Mouse (Mus musculus): ENCODE data around the gene Cdkn1c.

Cdkn1c gene

DNA sequence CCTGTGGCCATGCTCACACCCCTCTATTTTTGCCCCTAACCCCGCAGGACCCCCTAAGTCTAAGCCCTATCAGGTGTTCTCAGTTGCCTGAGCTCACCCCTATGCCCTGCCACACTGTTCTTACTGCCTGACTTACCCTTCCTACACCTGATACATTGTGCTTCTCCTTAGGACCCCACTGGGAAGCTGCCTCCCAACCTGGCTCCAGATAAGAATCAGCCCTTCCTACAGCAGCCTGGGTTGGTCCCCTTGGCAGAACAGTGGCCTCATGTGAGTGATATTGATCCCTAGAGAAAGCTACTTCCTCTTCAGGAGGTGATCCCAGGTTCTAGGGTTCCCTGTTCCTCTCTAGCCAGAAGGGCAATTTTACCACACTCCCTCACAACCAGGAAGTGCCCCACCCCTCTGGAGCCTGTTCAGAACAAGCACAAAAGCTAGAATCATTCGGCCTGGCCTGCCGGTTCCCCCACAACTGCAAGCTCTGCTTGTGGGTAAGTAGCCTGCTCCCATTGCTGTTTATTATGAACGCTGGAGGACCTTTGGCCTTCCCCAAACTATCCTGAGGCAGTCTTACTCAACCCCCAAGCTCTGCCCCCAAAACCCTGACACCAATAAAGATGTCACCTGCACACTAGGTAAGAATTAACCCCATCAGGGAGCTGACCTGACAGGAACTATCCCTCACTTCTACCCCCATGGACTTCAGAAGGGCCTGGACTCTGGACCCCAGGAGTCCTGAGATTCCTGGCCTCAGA, 12.7 kb upstream of the Cdkn1c start, which contains the start of gene Slc22a18:
TSS of gene Slc22a18 (plus strand) at position 390 of the 755 bp plus-strand sequence.
- 43% methylated on average over 4 of the region's 4 CpGs for WGBS

DNA sequence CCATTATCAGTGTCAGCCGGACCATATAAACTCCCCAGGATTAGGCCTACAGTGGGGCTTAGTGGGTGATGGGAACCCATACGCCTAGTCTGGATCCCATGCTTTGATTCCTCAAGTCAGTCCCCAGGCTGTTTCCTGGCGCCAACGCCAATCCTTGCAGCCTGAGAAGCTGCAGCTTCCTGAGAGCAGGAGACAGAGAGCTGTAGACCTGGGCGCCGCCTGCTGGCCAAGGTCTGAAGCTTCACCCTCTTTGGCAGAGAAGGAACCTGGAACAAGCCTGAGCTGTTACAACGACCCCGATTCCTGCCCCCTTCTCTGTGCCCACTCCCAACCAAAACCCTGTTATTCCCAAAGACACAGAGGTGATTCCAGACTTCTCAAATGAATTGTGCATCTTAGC, 9.1 kb upstream of the Cdkn1c start:
- WGBS: 10% methylated on average over 8 of the region's 8 CpGs

DNA sequence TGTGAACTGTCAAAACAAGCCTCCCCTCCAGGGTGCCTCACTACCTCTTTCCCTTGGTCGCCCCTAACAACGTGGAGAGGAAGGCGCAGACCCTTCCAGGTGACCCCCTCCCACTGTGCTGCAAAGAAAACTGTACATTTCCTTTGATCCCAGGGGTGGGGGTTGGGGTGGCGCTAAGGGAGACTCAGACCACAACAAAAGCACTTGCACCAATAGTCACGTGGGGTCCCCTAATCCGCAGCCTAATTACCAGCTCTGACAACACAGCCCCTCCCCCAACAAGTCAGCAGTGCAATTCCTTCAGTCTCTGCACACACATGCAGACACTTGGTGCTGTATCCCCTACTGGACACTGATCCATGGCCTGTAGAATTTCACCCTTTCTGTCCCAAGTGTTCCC, 6.9 kb upstream of the Cdkn1c start:
- 28% methylated on average over 6 of the region's 6 CpGs for WGBS

DNA sequence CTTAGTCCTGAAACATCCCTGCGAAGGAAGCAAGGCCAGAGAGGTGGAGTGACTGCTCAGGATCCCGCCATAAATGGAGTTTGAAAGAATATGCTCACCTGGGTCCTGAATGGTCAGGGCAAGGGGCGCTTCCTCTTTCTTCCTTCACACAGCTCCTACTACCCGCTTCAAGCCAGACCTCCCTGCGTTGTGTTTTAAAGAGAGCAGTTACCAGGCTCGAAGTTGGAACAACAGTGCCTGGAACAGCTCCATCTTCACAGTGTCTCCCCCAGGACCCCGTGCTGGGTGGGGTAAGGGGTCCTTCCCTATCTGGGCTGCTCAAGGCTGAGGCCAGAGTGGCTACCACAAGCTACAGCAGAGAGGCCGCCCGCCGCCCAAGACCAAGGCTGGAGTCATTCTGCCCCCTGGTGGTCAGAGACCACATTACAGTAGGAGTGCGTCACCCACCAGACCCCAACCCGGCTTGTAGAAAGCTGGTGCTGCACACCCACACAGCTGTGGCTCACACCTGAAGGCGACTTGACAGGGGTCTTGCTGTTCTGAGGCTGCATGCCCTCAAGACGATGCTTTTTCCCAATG, 5.3 kb upstream of the Cdkn1c start:
- 34% methylated on average over 14 of the region's 14 CpGs for WGBS

DNA sequence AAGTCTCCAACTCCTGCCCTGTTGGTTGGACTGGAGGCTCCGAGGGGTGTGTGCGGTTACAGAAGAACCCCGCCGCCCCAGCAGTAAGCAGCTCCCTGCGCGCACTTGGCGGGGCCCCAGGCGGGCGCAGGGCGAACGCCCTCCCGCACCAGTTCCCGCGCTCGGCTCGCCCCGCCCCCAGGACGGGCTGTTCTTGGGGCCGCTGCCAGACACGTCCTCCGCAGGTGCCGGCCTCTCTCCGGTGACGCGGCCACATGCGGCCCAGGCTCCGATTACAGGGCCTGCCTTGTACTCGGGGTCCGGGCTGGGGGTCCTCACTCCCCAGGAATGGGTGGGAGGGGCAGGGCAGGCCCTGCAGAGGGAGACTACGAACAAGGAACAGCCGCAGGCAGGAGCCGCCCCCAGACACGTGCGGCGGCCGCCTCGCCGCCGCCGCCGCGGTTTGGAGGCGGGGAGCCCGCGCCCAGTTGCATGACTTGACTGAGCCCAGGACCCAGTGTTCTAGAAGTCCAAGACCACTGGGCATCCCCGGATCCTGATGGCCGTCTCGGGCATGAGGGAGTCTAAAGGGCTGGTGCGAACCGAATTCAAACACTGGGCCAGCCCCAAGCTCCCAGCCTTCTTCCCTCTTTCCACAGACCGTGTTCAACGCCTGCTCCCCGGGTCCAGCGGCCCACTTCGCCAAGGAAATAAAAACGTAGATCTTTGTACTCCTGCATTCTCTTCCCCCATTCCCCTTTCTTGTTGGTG, 4.1 kb upstream of the Cdkn1c start:
- 21% methylated on average over 55 of the region's 56 CpGs for WGBS

DNA sequence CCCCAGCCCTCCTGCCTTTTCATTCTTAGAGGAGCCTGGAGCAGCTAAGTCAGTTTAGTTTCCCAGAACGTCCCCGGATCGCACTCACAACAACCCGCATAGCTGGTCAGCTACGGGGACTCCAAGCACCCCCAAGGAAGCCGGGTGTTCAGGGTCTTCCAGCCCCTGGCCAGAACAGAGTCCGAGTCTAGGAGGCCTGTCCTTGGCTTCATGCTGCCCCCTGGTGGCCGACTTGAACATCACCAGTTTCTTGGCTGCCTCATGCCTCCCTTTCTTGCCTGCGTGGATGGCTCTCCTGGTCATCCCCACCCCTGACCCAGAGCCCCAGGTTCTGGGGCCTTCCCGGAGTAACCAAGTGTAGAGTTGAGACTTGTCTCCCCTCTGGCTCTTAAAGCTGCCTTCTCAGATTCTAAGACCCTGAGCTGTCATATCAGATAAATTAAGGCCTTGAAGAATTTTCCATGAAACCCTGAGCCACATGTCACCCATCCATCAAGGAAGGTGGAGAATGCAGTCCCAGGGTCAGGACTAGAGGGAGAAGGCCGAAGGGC, 3.1 kb upstream of the Cdkn1c start:
- 23% methylated on average over 11 of the region's 11 CpGs for WGBS

DNA sequence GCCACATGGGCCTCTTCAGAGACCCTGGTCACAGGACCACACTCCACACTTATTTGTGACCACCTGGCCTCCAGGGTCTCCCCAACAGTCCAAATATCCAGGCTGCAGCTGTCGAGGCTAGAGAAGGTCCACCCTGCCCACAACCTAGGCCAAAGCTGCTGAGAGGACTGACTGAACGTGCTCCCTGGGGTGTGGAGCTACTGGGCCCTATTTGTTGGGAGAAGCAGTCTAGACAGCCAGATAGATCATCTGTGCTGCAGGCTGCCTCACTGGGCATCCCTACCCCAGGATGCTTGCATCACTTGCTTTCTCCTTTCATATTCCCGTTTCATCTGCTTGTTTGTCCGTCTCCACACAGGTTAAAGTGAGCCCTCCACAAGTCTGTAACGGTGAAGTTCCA, 1.7 kb upstream of the Cdkn1c start:
- WGBS: 88% methylated on average over 5 of the region's 5 CpGs

DNA sequence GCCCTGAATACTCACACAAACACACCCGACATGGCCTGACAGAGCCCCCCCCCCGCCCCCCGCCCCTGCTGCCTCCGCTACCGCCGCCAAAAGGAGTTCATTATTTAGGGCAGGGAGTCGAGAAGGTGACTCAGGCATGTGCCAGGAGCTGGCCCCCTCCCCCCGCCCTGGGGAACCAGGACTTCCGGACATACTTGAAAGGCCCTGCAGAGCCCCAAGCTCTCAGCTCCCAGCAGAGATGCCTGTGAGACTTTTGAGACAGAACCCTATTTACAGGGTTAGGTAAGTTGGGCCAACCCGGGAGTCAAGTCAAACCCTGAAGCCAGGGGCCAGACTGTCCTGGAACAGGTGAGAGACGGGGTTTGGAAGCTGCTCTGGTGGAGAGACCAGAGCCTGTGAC, 1.1 kb upstream of the Cdkn1c start:
- 65% methylated on average over 11 of the region's 11 CpGs for WGBS

DNA sequence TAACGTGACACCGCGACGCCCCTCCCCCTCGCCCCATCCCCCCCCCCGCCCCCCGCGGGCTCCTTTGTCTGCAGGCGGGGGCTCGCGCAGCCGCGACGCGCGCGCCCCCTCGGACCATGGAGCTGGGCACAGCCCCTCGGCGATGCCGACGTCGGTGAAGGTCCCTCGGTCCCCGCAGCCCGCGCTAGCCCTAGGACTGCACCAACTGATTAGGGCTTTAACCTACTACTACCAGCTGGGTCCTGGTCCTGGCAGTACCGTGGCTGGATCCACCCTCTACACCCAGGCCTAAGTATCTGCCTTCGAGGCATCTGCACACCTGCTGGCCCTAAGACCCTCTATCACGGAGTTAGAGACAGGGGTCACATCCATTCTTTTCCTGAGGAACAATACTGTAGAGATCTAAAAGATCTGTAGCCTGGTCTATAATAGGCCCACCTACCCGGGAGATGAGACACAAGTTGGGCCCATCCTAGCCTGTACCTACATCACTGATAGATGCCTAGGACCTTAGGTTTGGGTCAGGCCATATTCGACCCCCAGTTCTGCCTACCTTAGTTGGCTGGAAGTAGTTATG, 532 bp upstream of the Cdkn1c start:
- WGBS: 37% methylated on average over 30 of the region's 32 CpGs

DNA sequence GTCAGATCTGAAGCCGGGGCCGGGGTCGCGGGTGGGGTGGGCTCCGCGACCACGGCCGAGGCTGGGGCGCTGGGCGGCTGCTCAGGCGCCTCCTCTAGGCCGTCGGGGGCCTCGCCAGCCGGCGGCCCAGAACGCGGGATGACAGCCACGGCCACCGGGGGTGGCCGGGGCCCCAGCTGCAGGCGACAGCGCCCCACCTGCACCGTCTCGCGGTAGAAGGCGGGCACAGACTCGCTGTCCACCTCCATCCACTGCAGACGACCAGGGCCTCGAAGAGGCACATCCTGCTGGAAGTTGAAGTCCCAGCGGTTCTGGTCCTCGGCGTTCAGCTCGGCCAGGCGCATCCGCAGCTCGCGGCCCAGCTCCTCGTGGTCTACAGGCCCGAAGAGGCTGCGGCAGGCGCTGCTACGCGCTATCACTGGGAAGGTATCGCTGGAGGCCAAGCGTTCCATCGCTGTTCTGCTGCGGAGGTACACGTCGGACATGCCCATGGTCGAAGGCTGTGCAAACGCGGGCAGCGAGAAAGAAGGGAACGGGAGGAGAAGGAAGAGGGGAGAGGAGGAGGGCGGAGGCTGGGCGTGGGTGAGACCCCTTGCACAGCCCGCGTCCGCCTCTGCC, 524 bp downstream of the Cdkn1c start:
- WGBS: 45% methylated on average over 60 of the region's 60 CpGs

DNA sequence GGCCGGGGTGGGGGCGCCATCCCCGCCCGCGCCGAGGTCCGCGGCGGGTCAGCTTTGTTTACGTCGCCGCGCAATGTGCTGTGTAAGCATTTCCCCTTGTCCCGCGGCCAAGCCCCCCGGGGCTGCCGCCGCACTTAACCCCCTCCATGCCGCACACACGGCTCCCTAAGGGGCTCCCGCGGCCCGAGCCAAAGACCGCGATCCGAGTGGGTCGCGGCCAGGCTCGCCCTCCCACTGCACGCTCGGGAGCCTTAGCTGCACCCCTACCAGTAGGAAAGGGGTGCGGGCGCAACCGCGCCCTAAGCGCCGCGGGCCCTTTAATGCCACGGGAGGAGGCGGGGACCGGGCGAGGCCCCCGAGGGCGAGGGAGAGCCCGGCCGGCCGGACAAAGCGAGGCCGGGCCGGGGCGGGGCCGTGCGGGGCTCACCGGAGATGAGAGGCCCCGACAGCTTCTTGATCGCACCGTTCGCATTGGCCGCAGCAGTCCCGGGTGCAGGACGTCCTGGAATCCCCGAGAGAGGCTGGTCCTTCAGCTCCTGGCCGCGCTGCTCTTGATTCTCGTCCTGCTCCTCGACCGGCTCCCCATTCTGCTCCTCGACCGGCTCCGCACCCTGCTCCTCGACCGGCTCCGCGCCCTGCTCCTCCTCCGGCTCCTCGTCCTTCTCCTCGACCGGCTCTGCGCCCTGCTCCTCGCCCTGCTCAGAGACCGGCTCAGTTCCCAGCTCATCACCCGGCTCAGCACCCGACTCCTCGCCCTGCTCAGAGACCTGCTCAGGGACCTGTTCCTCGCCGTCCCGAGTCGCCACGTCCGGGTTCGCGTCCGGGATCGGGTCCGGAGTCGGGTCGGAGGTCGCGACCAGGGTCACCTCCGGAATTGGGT, 1.3 kb downstream of the Cdkn1c start:
- 32% methylated on average over 100 of the region's 100 CpGs for WGBS

DNA sequence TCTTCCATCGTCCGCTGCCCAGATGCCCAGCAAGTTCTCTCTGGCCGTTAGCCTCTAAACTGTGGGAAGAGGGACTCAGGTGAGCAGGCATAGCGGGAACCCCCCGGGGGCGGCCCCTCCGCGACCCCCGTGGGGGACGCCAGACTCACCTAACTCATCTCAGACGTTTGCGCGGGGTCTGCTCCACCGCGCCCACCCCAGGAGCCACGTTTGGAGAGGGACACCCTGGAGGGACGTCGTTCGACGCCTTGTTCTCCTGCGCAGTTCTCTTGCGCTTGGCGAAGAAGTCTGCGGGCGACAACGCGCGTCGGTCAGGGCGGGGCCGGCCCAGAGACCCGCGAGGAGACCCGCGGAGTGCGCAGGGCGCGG, 1.9 kb downstream of the Cdkn1c start:
- 33% methylated on average over 38 of the region's 38 CpGs for WGBS

DNA sequence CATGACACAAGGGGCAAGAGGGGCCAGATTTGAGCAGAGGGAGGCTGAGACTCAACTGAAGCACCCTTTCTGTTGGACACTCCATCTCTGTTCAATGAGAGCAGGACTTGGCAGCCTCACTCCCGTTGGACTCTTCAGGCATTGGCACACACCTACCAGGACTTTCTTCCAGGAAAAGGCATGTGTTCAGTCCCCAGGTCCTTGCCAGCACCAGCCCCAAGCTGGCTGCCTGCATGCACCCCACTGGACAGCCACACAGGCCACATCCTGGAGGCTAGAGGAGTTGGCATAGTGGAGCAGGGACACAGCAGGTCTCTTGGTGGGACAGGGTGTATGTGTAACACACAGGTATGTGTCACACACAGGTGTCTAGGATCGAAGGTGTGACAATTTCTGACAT, 13.7 kb downstream of the Cdkn1c start:
- WGBS: 65% methylated on average over 2 of the region's 2 CpGs

DNA sequence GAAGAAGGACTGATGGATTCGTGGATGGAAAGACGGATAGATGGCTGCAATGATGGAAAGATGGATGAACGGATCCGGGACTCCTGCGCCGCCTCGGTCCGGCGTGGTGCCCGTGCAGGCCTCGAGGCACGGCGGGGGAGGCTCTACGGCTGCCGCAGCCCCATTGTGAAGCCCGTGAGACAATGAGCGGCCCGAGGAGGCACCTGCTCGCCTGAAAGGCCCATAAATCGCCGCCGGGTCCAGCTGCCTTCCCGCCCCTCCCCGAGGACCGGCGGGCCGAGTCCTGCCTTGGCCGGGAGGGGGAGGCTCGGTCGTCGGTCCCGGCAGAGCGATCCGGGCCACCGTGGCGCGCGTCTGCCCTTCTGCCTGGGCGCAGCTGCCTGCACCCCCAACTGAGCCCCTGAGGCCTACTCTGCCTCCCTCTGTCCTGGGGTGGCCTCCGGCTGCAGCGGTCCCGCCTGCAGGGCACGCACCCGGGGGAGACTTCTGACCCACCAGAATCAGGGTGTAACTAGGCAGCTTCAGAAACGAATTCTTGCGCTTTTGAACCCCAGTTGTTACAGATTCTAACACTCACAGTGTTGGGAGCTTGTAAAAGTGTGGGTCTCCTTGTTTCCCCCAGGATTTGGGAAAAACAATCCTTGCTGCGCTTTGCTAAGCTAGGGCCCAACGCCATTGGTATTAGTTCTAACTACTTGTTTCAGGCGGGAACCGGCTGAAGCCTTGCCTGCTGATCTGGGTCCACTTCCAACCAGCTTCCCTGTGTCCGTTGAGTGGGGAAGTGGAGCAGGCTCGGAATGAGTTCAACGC, 15.0 kb downstream of the Cdkn1c start:
- 18% methylated on average over 53 of the region's 53 CpGs for WGBS

DNA sequence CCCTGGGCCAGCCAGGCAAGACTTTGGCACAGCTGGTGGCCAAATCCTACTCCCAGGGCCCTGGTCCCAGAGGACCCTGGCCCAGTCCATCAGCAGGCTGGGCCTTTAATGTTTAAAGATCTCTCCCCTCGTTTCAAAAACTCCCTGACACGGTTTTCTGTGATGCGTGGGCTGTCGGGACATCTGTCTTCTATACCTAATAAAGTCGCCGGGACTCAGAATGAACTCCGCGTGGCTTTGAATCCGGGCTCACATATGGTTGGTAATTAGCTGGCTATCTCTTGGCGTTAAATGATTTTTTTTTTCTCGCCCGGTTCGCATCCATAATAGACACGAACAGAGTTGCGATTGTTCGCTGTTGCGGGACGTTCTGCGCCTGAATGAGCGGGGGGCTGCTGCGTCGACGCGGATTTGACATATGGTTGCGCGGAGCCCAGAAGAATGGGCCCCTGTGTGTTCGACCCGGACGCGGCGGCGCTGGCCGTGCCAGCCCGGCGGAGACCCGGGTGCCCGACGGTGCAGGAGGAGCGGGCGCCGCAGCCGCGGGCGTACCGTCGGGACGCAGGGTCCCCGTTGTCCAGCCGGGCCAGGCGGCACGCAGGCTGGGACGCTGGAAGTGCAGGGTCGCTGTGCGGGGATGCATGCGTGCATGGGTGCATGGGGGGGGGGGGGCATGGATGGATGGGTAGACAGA, 15.7 kb downstream of the Cdkn1c start:
- 10% methylated on average over 55 of the region's 55 CpGs for WGBS

DNA sequence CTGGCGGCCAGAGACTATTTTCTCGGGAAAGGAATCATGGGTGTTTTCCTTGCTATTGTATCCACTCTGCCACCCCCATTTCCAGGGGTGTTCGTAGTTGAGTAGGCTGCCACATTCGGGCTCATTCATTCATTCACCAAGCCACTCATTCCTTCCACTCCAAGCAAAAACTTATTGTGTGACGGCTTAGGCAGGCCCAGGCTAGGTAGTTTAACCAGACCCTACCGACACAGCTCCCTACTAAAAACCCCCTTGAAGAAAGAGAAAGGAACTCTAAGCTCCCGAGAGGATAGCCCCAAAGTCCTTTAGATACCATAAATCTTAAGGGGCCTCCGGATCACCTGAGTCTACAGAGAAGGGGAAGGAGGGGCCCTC, 16.3 kb downstream of the Cdkn1c start:
- 65% methylated on average over 8 of the region's 8 CpGs for WGBS

DNA sequence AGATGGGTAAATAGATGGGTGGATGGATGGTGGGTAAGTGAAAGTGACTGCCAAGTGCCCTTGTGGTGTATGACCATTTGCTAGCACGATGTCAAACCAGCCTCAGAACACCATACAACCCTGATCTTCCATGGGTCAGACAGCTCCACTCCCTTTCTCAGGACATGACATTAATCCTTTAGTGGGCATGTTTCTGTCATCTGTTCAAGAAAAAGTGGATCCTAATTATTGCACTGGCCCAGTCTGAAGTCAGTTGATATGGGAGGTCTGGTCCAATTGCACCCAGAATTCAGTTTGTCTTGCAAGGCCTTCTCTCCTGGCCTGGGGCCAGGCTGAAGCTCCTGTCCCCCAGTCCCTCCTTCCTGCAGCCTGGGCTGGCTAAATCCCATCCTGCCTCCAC, 21.9 kb downstream of the Cdkn1c start:
- 81% methylated on average over 1 of the region's 1 CpGs for WGBS

DNA sequence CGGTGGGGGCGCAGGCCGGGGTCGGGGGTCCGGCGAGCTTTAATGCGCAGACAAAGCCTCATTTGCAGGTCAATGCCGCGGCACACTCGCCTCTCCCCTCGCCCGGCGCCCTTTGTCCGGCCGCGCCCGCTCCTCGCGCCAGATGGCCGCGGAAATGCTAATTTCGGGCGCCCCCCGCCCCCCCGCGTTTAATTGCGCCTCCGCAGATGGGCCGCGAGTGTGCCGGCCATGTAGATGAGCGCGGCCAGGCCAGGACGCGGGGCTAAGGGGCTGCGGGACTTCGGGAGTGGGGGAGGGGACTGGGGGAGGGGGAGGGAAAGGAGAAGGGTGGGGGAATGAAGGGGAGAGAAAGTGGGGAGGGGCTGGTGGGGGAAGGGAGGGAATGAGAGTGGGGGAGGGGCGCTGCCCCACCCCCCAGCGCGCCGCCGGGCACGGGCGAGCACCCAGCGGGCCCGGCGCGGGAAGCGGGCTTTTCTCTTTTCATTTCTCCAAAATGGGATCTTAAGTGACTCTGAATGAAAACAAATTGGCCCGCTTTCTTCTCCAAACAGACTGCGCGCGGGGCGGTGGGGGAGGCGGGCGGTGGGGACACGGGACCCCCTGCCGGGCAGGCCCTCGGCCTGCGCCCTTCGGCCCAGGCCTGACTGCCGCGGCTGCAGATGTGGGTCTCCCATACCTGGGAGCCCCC, 22.8 kb downstream of the Cdkn1c start:
- WGBS: 3% methylated on average over 57 of the region's 63 CpGs

All from cerebral cortex, adult 2 months (tissue).